Mouse (Mus musculus): ENCODE measurements around the gene Mpc1. TPM values are rescaled to one million over a fixed set of nuclear protein-coding genes. Genes with fewer than 3 reads are reported as not detected.
"Not testable (repeated sequence)": the region's sequence is repeated elsewhere in the genome, so short reads cannot be mapped to it uniquely, and the experiment has no call there.

Gene Mpc1
- polyA plus RNA-seq, 1 experiment from 2014 or later, result 168 TPM

DNA sequence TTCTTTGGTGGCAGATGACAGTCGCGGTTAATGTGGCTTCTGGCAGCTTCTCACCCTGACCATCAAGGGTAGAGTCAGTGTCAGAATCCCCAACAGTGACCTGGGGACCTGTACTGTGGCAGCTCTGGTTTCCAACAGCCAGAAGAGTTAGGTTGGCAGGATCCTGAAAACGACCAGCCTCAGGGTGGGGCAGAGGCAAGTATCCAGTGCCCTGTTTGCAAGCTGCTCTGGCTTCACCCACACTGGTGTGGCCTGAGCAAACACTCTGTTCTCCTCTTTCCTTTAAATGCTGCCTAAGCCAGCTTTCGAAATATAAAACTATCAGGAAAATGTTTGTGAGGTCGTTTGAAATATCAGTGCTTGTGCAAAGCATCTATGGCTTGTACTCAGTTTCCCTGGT is 47.9 kb downstream of the Mpc1 start:
- ChIA-PET CTCF (interaction anchor here (1.2 kb wide), 2 partner anchors 9 to 15 kb away, joined by 3 read pairs; no protein-coding TSS in a partner anchor), POLR2A (interaction anchor here (1.0 kb wide), 1 partner anchor 9 kb away, joined by 3 read pairs; no protein-coding TSS in a partner anchor)
- no peaks in the 10 kb centered on the region for H3K27me3 ChIP-seq
- ATAC-seq (no peak), DNase-seq (ENCODE audit: low read depth, low spot score) (no peak)
- no peak for TF ChIP-seq CTCF (IDR thresholded peaks at IDR 0.05)
- in situ Hi-C loops (cut with MboI; ENCODE audit: low pct_unique_long_range_greater_than_20kb), result no loop called here

DNA sequence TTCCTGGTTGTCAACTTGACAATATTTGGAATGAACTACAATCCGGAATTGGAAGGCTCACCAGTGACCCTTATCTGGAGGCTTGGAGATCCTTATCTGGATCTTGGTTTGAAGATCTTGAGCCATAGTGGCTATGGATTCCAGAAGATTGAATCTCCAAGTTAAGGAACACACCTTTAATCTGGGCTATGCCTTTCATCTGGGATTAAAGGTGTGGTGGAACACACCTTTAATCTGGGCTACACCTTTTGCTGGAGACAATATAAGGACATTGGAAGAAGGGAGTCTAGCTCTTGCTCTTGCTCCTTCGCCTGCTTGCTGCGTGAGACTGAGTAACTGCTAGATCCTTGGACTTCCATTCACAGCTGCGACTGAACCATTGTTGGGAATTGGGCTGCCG is 54.5 kb downstream of the Mpc1 start, which contains the start of gene Prr18:
Prr18 (plus strand) TSS at position 301 of the 400 bp plus-strand sequence.
- in situ Hi-C loops (cut with MboI; ENCODE audit: low pct_unique_long_range_greater_than_20kb); CTCF ChIA-PET; POLR2A ChIA-PET; H3K27me3 ChIP-seq; ATAC-seq; DNase-seq (ENCODE audit: low read depth, low spot score): not testable (repeated sequence)

DNA sequence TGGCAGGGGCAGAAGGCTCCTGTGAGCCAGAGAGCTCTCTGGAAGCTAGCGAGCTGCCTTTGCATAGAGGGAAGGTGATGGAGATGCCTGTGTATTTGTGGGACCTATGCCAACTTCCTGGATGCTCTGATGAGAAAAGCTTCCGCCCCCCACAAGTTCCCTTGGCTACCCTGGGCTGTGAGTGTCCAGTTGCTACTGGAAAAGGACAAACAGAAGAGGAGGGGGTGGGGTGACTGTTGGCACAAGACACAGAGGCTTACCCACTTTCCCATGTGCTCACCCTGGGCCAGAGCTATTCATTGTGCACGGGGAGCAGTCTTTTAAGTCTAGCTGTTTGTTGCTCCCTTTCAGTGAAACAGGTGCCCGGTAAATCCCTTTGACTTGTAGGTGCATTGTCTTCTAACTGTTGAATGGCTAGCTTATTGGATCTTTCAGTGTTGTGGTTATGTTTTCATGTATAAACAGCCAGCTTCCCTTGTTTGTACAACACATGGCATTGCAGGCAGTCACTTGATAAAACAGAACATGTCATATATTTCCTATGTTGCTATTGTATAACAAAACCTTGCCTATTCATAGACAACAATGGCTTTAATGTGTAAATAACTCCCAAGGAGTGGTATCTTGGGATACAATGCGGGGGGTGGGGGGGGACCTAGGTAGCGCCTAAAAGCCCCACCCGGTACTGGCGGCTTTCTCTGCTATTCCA is 57.1 kb downstream of the Mpc1 start:
- ATAC-seq (peak; percentile 27), DNase-seq (ENCODE audit: low read depth, low spot score) (no peak)
- CTCF ChIA-PET, result interaction anchor here (0.9 to 1.1 kb wide), 2 partner anchors 10 to 33 kb away, joined by 3 read pairs; no protein-coding TSS in a partner anchor
- POLR2A ChIA-PET, result interaction anchor here (0.7 to 1.0 kb wide), 2 partner anchors 10 to 14 kb away, joined by 3 read pairs; no protein-coding TSS in a partner anchor
- no peak for TF ChIP-seq CTCF (IDR thresholded peaks at IDR 0.05)
- peaks cover 6% of the 10 kb centered on the region for H3K27me3 ChIP-seq
- in situ Hi-C loops (cut with MboI; ENCODE audit: low pct_unique_long_range_greater_than_20kb), result no loop called here

DNA sequence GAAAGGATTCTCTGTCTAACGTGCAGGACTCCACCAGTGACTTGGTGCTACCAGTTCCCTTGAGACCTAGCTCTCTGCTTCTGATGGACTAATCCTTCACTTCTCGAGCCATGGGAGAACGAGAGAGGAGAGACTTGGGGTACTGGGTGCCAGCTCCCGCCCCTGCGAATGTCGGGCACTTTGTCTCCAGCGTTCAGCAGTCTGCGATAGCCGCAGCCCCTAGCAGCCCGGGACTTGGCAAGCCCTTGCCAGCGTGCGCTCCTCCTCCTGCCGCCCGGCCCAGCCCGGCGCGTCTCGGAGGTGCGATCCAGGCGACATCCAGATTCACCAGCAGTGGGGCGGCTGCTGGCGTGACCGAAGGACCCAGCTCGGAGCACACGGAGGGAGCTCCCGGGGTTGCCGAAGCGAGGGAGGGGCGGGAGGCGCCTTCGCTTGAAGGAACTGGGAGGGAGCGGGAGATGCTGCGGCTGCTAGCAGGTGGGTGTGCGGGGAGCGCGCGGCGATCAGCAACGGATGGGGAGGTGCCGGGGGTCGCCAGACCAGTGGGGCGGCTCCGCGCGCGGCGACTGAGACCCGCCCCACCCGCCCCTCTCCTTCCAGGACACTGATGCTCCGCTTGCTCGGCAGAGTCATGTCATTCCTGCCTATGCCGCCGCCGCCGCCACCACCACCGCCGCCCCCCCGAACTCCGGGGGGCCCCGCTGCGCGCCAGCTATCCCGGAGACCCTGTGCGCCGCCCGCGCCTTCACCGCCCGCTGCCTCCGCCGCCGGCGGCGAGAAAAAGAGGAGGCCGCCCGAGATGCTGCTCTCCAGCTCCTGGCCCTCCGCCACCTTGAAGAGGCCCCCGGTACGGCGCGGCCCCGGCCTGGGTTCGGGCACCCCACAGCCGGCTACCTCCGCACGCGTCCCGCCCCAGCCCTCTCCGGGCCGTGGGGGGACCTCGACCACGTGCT is 58.0 kb downstream of the Mpc1 start:
- DNase-seq (ENCODE audit: low read depth, low spot score) (no peak), ATAC-seq (no peak)
- ChIA-PET POLR2A (no interaction called here), CTCF (no interaction called here)
- in situ Hi-C loops (cut with MboI; ENCODE audit: low pct_unique_long_range_greater_than_20kb), result no loop called here
- no peak for TF ChIP-seq CTCF (IDR thresholded peaks at IDR 0.05)
- H3K27me3 ChIP-seq, result peaks cover 6% of the 10 kb centered on the region

DNA sequence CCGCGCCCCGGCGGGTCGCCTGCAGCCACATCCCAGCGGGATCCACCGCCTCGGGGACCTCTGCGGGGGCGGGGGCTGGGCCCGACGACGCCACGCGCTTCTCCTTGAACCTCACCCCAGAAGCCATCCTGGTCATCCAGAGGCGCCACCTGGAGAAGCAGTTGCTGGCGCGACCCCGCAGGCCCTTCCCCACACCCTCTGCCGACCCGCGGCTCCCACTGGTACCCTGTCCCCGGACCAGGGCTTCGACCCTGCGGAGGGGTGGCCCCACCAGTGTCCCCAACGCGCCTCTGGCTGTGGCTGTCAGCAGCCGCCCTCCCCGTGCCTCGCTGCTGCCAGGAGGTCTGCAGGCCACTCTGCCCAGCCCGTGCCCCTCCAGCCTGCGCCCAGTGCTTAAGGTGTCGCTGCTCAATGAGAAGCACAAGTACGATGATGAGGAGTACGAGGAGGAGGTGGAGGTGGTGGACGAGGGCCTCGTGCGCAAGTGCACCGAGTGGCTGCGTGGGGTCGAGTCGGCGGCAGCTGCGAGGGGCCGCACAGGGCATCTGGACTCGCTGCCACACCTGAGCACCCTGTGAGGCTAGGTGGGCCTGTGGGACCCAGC is 58.8 kb downstream of the Mpc1 start:
- TF ChIP-seq CTCF (IDR thresholded peaks at IDR 0.05), result no peak
- ChIA-PET POLR2A (no interaction called here), CTCF (no interaction called here)
- in situ Hi-C loops (cut with MboI; ENCODE audit: low pct_unique_long_range_greater_than_20kb), result no loop called here
- DNase-seq (ENCODE audit: low read depth, low spot score) (no peak), ATAC-seq (no peak)
- H3K27me3 ChIP-seq, result peaks cover 6% of the 10 kb centered on the region

DNA sequence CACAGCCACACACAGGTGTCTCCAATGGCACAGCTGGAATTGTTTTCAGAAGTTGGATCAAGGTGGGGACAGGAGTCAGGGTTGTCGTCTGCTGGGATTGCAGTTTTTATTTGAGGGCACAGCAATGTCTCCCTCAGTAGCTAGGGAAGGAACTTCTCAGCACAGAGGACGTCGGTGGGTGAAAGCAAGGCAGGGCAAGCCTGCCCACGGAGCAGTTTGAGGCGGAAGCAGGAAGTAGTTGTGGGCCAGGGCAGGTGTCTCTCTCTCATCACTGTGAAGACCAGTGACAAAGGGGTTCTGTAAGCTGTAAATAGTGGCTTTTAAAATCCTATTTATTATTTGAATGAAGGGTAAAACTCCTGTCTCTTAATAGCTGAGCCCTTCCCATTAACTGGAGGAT is 60.0 kb downstream of the Mpc1 start:
- no peak for TF ChIP-seq CTCF (IDR thresholded peaks at IDR 0.05)
- no peak for DNase-seq (ENCODE audit: low read depth, low spot score)
- in situ Hi-C loops (cut with MboI; ENCODE audit: low pct_unique_long_range_greater_than_20kb), result no loop called here
- no peak for ATAC-seq
- POLR2A ChIA-PET, result no interaction called here
- peaks cover 6% of the 10 kb centered on the region for H3K27me3 ChIP-seq
- CTCF ChIA-PET, result interaction anchor here (0.9 kb wide), 1 partner anchor 78 kb away, joined by 3 read pairs; no protein-coding TSS in a partner anchor

DNA sequence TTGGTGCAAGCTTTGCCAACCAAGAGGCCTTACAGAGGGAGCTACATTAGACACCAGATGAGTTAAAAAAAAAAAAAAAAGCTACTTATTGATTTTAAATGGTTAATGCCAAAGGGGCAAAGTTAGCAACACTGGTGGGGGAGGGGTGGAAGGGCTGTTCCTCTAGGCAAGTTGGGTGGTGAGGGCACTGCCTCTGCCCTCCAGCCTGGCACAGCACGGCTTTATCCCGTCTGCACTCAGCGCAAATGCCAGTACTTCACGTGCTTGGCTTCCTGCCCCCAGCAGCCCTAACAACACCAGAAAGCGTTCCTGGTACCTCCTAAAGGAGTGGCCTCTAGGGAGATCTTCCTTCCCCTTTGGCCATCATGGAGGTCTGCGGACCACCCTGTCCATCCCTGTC is 60.7 kb downstream of the Mpc1 start:
- ChIA-PET CTCF (interaction anchor here (0.9 kb wide), 1 partner anchor 79 kb away, joined by 3 read pairs; no protein-coding TSS in a partner anchor), POLR2A (interaction anchor here (0.6 kb wide), 1 partner anchor 18 kb away, joined by 3 read pairs; no protein-coding TSS in a partner anchor)
- DNase-seq (ENCODE audit: low read depth, low spot score) (no peak), ATAC-seq (no peak)
- H3K27me3 ChIP-seq, result peaks cover 6% of the 10 kb centered on the region
- in situ Hi-C loops (cut with MboI; ENCODE audit: low pct_unique_long_range_greater_than_20kb), result no loop called here
- TF ChIP-seq CTCF (IDR thresholded peaks at IDR 0.05), result no peak

Other genes with a start within 250 kb of the Mpc1 start
- 0.18 TPM for gene Gm49673, start 135.1 kb upstream of the Mpc1 start, polyA plus RNA-seq (2021)
- gene Rnaset2a, start 134.8 kb upstream of the Mpc1 start, polyA plus RNA-seq (2021), result 36.5 TPM
- gene Fgfr1op, start 117.4 kb upstream of the Mpc1 start, polyA plus RNA-seq (2021), result 33.1 TPM
- gene Ccr6, start 46.9 kb upstream of the Mpc1 start, polyA plus RNA-seq (2021), result not detected
- gene Sft2d1, start 28.2 kb downstream of the Mpc1 start, polyA plus RNA-seq (2021), result 61.2 TPM
- 0.19 TPM for gene Prr18, start 54.6 kb downstream of the Mpc1 start, polyA plus RNA-seq (2021)
- gene T2, start 73.1 kb downstream of the Mpc1 start, polyA plus RNA-seq (2021), result 0.05 TPM
- not detected for gene T, start 151.5 kb downstream of the Mpc1 start, polyA plus RNA-seq (2021)
- 7.7 TPM for gene Pde10a, start 242.5 kb downstream of the Mpc1 start, polyA plus RNA-seq (2021)